Mouse (Mus musculus) right cerebral cortex, postnatal 36 days (tissue): ENCODE measurements around the gene Itsn1.

Experiments used
- DNase-seq, 2 experiments: peaks; one replicate each; pipeline ENCODE4 v3.0.0; 2022; ENCODE audit warnings: low spot score in 2 of 2, mixed read lengths in 1 of 2

Itsn1 gene

GRCm38 (mm10) chr16:91811876-91812275 lies 82.8 kb downstream of the Itsn1 start:
- DNase-seq: no peak

GRCm38 (mm10) chr16:91813543-91813942 lies 84.5 kb downstream of the Itsn1 start:
- no peak for DNase-seq

GRCm38 (mm10) chr16:91815067-91815466 lies 86.0 kb downstream of the Itsn1 start:
- DNase-seq: no peak

GRCm38 (mm10) chr16:91820299-91820698 lies 91.2 kb downstream of the Itsn1 start:
- DNase-seq: no peak

- DNase-seq: no peak
Measured at GRCm38 (mm10) chr16:91822325-91822724, 93.2 kb downstream of the Itsn1 start.

GRCm38 (mm10) chr16:91822759-91823158 lies 93.7 kb downstream of the Itsn1 start:
- no peak for DNase-seq

- DNase-seq: no peak
Measured at GRCm38 (mm10) chr16:91825774-91826325, 96.8 kb downstream of the Itsn1 start.

- DNase-seq: no peak
Measured at GRCm38 (mm10) chr16:91826893-91827292, 97.8 kb downstream of the Itsn1 start.

GRCm38 (mm10) chr16:91827456-91827855 lies 98.4 kb downstream of the Itsn1 start:
- DNase-seq: no peak

GRCm38 (mm10) chr16:91828160-91828559 lies 99.1 kb downstream of the Itsn1 start:
- no peak for DNase-seq

GRCm38 (mm10) chr16:91828603-91829002 lies 99.5 kb downstream of the Itsn1 start:
- DNase-seq: no peak

GRCm38 (mm10) chr16:91829121-91829520 lies 100.0 kb downstream of the Itsn1 start:
- no peak for DNase-seq

- no peak for DNase-seq
Measured at GRCm38 (mm10) chr16:91830260-91830659, 101.2 kb downstream of the Itsn1 start.

GRCm38 (mm10) chr16:91833121-91833520 lies 104.0 kb downstream of the Itsn1 start:
- no peak for DNase-seq

GRCm38 (mm10) chr16:91833558-91833957 lies 104.5 kb downstream of the Itsn1 start:
- no peak for DNase-seq

GRCm38 (mm10) chr16:91833981-91834380 lies 104.9 kb downstream of the Itsn1 start:
- DNase-seq: no peak

GRCm38 (mm10) chr16:91835790-91836189 lies 106.7 kb downstream of the Itsn1 start:
- DNase-seq: no peak

- no peak for DNase-seq
Measured at GRCm38 (mm10) chr16:91836592-91837557, 107.8 kb downstream of the Itsn1 start.

GRCm38 (mm10) chr16:91837558-91838041 lies 108.5 kb downstream of the Itsn1 start:
- no peak for DNase-seq

GRCm38 (mm10) chr16:91838771-91839170 lies 109.7 kb downstream of the Itsn1 start:
- no peak for DNase-seq

GRCm38 (mm10) chr16:91839462-91839861 lies 110.4 kb downstream of the Itsn1 start:
- no peak for DNase-seq

GRCm38 (mm10) chr16:91841026-91841630 lies 112.0 kb downstream of the Itsn1 start:
- no peak for DNase-seq
